In genomic region chr13:51379596-51379995, GRCm38 (mm10) we compare ENCODE assay signal across 11 mouse cellular contexts. TPM values are rescaled to one million over a fixed set of nuclear protein-coding genes. Genes with fewer than 3 reads are reported as not detected.
DNase-seq lines count a peak whose midpoint lies in the region; ATAC-seq lines count a peak whose summit lies in the region.
"Had no signal": no experiment of that assay in that cellular context is flagged by ENCODE, and none has a peak within 500 bp of the region (broad histone marks: within the 10 kb centered on the region; RNA-seq: fewer than 3 reads in every experiment).

No protein-coding gene starts in this region.

- H3K4me1 ChIP-seq in hindbrain, embryonic 11.5 days (replicated peaks; ENCODE audit: control insufficient read depth, insufficient read depth, low read length), result 0 out of 2 replicates have a peak, but pooled peaks cover 10% of the 10 kb centered on the region
- 0 out of 2 replicates have a peak, but pooled peaks cover 4% of the 10 kb centered on the region for H3K4me1 ChIP-seq in hindbrain, embryonic 14.5 days (replicated peaks; ENCODE audit: control insufficient read depth, insufficient read depth, low read length)
- H3K4me1 ChIP-seq in neural tube, embryonic 15.5 days, result no peaks in the 10 kb centered on the region
- peaks cover 23% of the 10 kb centered on the region for H3K4me1 ChIP-seq in embryonic facial prominence, embryonic 13.5 days

- DNase-seq in hindbrain, embryonic 11.5 days (ENCODE audit: low spot score), result peak; percentile 59
- no peak for DNase-seq in hindbrain, embryonic 14.5 days (ENCODE audit: low spot score)
- DNase-seq in neural tube, embryonic 10.5 days (ENCODE audit: extremely low spot score, low spot score), result peak; percentile 79
- peak; percentile 17 for DNase-seq in retina, postnatal 1 day
- no peak for DNase-seq in adrenal gland, postnatal 14 days
- DNase-seq in gastrocnemius, postnatal 25 days, result no peak
- DNase-seq: spleen, adult 18-20 months had no signal

- no peaks in the 10 kb centered on the region for H3K9me3 ChIP-seq in hindbrain, embryonic 11.5 days (ENCODE audit: control insufficient read depth, low read length)
- no peaks in the 10 kb centered on the region for H3K9me3 ChIP-seq in hindbrain, embryonic 14.5 days (ENCODE audit: control insufficient read depth, low read length)
- no peaks in the 10 kb centered on the region for H3K9me3 ChIP-seq in neural tube, embryonic 15.5 days (replicated peaks)
- H3K9me3 ChIP-seq in embryonic facial prominence, embryonic 13.5 days, result peaks cover 7% of the 10 kb centered on the region; the same call in 1 of the 2 replicates

- 13% methylated on average over 6 of the region's 6 CpGs for WGBS in hindbrain, embryonic 11.5 days
- 23% methylated on average over 6 of the region's 6 CpGs for WGBS in hindbrain, embryonic 14.5 days
- 25% methylated on average over 6 of the region's 6 CpGs for WGBS in neural tube, embryonic 15.5 days
- 12% methylated on average over 6 of the region's 6 CpGs for WGBS in embryonic facial prominence, embryonic 13.5 days

- H3K27ac ChIP-seq in hindbrain, embryonic 11.5 days (ENCODE audit: low read depth, low read length), result 0 out of 2 replicates have a peak overlapping the region, but pooled peaks have one; percentile 4
- H3K27ac ChIP-seq in hindbrain, embryonic 14.5 days, result no peak overlapping the region
- no peak overlapping the region for H3K27ac ChIP-seq in neural tube, embryonic 15.5 days (replicated peaks)
- H3K27ac ChIP-seq in embryonic facial prominence, embryonic 13.5 days, result peak overlapping the region; percentile 39

- ATAC-seq in hindbrain, embryonic 11.5 days (ENCODE audit: low FRiP score), result no peak
- ATAC-seq in hindbrain, embryonic 14.5 days (ENCODE audit: low FRiP score), result no peak
- ATAC-seq in neural tube, embryonic 15.5 days (ENCODE audit: low FRiP score), result no peak
- ATAC-seq in embryonic facial prominence, embryonic 13.5 days (ENCODE audit: insufficient number of reproducible peaks, insufficient read depth, low FRiP score, low TSS enrichment, low read depth), result no peak
- ATAC-seq: intestine, embryonic 16.5 days had no signal

- no peak overlapping the region for H3K4me3 ChIP-seq in hindbrain, embryonic 11.5 days (ENCODE audit: low read depth, low read length)
- H3K4me3 ChIP-seq in hindbrain, embryonic 14.5 days (replicated peaks; ENCODE audit: low read length), result no peak overlapping the region
- no peak overlapping the region for H3K4me3 ChIP-seq in neural tube, embryonic 15.5 days (replicated peaks)
- H3K4me3 ChIP-seq in embryonic facial prominence, embryonic 13.5 days, result no peak overlapping the region

- H3K9ac ChIP-seq in hindbrain, embryonic 11.5 days (ENCODE audit: low read depth, low read length), result no peak overlapping the region
- no peak overlapping the region for H3K9ac ChIP-seq in hindbrain, embryonic 14.5 days
- H3K9ac ChIP-seq in neural tube, embryonic 15.5 days (replicated peaks), result no peak overlapping the region
- no peak overlapping the region for H3K9ac ChIP-seq in embryonic facial prominence, embryonic 13.5 days

- no peaks in the 10 kb centered on the region for H3K27me3 ChIP-seq in hindbrain, embryonic 11.5 days (ENCODE audit: control insufficient read depth, insufficient read depth, low read length)
- no peaks in the 10 kb centered on the region for H3K27me3 ChIP-seq in hindbrain, embryonic 14.5 days (ENCODE audit: control insufficient read depth, insufficient read depth, low read length)
- H3K27me3 ChIP-seq in neural tube, embryonic 15.5 days (replicated peaks), result no peaks in the 10 kb centered on the region
- H3K27me3 ChIP-seq in embryonic facial prominence, embryonic 13.5 days, result no peaks in the 10 kb centered on the region

- no peaks in the 10 kb centered on the region for H3K36me3 ChIP-seq in hindbrain, embryonic 11.5 days (ENCODE audit: control insufficient read depth, insufficient read depth, low read length)
- H3K36me3 ChIP-seq in hindbrain, embryonic 14.5 days (replicated peaks; ENCODE audit: control insufficient read depth, insufficient read depth), result no peaks in the 10 kb centered on the region
- H3K36me3 ChIP-seq in neural tube, embryonic 15.5 days, result no peaks in the 10 kb centered on the region
- no peaks in the 10 kb centered on the region for H3K36me3 ChIP-seq in embryonic facial prominence, embryonic 13.5 days
- H3K36me3 ChIP-seq: G1E had no signal

- H3K4me2 ChIP-seq in hindbrain, embryonic 11.5 days (replicated peaks; ENCODE audit: low read depth, low read length), result no peak overlapping the region
- no peak overlapping the region for H3K4me2 ChIP-seq in hindbrain, embryonic 14.5 days (replicated peaks)
- H3K4me2 ChIP-seq in neural tube, embryonic 15.5 days, result no peak overlapping the region
- H3K4me2 ChIP-seq in embryonic facial prominence, embryonic 13.5 days, result no peak overlapping the region

RNA-seq across cellular contexts. Expression of gene S1pr3, which starts 28.8 kb away (rescaled TPM):
- 46.8 and 48.5 TPM in 2 replicates for polyA plus RNA-seq in hindbrain, embryonic 11.5 days (2014; fragmentation: Nextera tagmentation; extraction: Ambion mirVana)
- 14.4 and 14.6 TPM in 2 replicates for polyA plus RNA-seq in hindbrain, embryonic 14.5 days (2014; fragmentation: Nextera tagmentation; extraction: Ambion mirVana)
- polyA plus RNA-seq in neural tube, embryonic 15.5 days (2015; fragmentation: Nextera tagmentation; extraction: Ambion mirVana), result 12.5 and 27.9 TPM in 2 replicates
- 147 and 152 TPM in 2 replicates for polyA plus RNA-seq in embryonic facial prominence, embryonic 13.5 days (2015; fragmentation: Nextera tagmentation; extraction: Ambion mirVana)
- total RNA-seq in adrenal gland, postnatal 14 days (2021), result 14.6 and 21.0 TPM in 2 replicates
- total RNA-seq in gastrocnemius, postnatal 25 days (2021), result 1 to 10 TPM; 4.1 to 4.9 TPM
- polyA plus RNA-seq: G1E had no signal

Comparison
In these comparisons a context has a peak if more than half of its experiments do, and no peak if none do; other contexts are left out.
1. DNase-seq: peak in hindbrain, embryonic 11.5 days (single experiment), neural tube, embryonic 10.5 days (single experiment) and retina, postnatal 1 day (single experiment); none in hindbrain, embryonic 14.5 days (single experiment), adrenal gland, postnatal 14 days (single experiment) and gastrocnemius, postnatal 25 days (single experiment).
2. H3K27ac ChIP-seq: peak in hindbrain, embryonic 11.5 days (single experiment) and embryonic facial prominence, embryonic 13.5 days (single experiment); none in hindbrain, embryonic 14.5 days (single experiment) and neural tube, embryonic 15.5 days (single experiment).